Mouse (Mus musculus): ENCODE results near the gene Ube2e2. TPM values are rescaled to one million over a fixed set of nuclear protein-coding genes. Genes with fewer than 3 reads are reported as not detected.
A peak's percentile ranks its signal among the peaks of the same experiment; 100 is the strongest.

Gene Ube2e2
- polyA plus RNA-seq, 1 experiment, result 37.7 TPM

- Histone ChIP-seq H3K79me2 (ENCODE audit: control insufficient read depth, insufficient read depth) (peaks cover 12% of the 10 kb centered on the region), H3K4me3 (no peak overlapping the region), H3K4me2 (ENCODE audit: low read depth) (no peak overlapping the region), H3K27me3 (ENCODE audit: control insufficient read depth, insufficient read depth, insufficient read length) (no peaks in the 10 kb centered on the region), H3K36me3 (ENCODE audit: control insufficient read depth, insufficient read depth) (no peaks in the 10 kb centered on the region), H3ac (ENCODE audit: control insufficient read depth, insufficient read length) (no peak overlapping the region)
- no peak for TF ChIP-seq MYOG (IDR thresholded peaks at IDR 0.05; ENCODE audit: control insufficient read depth in 1 of 3, insufficient read depth in 1 of 3, insufficient read length in 2 of 3, low read depth in 2 of 3)
- TF ChIP-seq MYOD1 (IDR thresholded peaks at IDR 0.05; ENCODE audit: control insufficient read depth in 1 of 3, insufficient read length in 2 of 3, low read depth in 2 of 3), result no peak
- TF ChIP-seq POLR2AphosphoS2 (IDR thresholded peaks at IDR 0.05; ENCODE audit: insufficient read length, low read depth), result no peak
- no peak for TF ChIP-seq REST (IDR thresholded peaks at IDR 0.05; ENCODE audit: insufficient read depth, insufficient read length)
- no peak for TF ChIP-seq MAX (IDR thresholded peaks at IDR 0.05; ENCODE audit: low read depth)
- TF ChIP-seq CEBPB (IDR thresholded peaks at IDR 0.05; ENCODE audit: insufficient read depth, poor library complexity, severe bottlenecking), result no peak
- TF ChIP-seq USF1 (IDR thresholded peaks at IDR 0.05; ENCODE audit: low read depth), result no peak
- no peak for TF ChIP-seq TCF12 (IDR thresholded peaks at IDR 0.05; ENCODE audit: insufficient read depth, poor library complexity, severe bottlenecking)
- no peak for TF ChIP-seq E2F4 (IDR thresholded peaks at IDR 0.05; ENCODE audit: insufficient read depth)
- no peak for TF ChIP-seq SRF (IDR thresholded peaks at IDR 0.05; ENCODE audit: control insufficient read depth, insufficient read length, low read depth)
- no peak for TF ChIP-seq POLR2A (IDR thresholded peaks at IDR 0.05; ENCODE audit: insufficient read length, low read depth)
- no peak for TF ChIP-seq TCF3 (IDR thresholded peaks at IDR 0.05; ENCODE audit: insufficient read length, low read depth)
Observed at GRCm38 (mm10) chr14:18776132-18776531, 117.9 kb downstream of the Ube2e2 start.

GRCm38 (mm10) chr14:18773724-18774123 is 120.3 kb downstream of the Ube2e2 start:
- H3K27me3 ChIP-seq (ENCODE audit: control insufficient read depth, insufficient read depth, insufficient read length), result no peaks in the 10 kb centered on the region
- peaks cover 12% of the 10 kb centered on the region for H3K79me2 ChIP-seq (ENCODE audit: control insufficient read depth, insufficient read depth)
- no peak overlapping the region for H3ac ChIP-seq (ENCODE audit: control insufficient read depth, insufficient read length)
- no peak overlapping the region for H3K4me3 ChIP-seq
- H3K36me3 ChIP-seq (ENCODE audit: control insufficient read depth, insufficient read depth), result no peaks in the 10 kb centered on the region
- TF ChIP-seq CEBPB (IDR thresholded peaks at IDR 0.05; ENCODE audit: insufficient read depth, poor library complexity, severe bottlenecking) (no peak), MYOD1 (IDR thresholded peaks at IDR 0.05; ENCODE audit: control insufficient read depth in 1 of 3, insufficient read length in 2 of 3, low read depth in 2 of 3) (peak in 2 of 3 experiments; percentile 4 to 14)
- peak overlapping the region; percentile 22 for H3K4me2 ChIP-seq (ENCODE audit: low read depth)

DNA sequence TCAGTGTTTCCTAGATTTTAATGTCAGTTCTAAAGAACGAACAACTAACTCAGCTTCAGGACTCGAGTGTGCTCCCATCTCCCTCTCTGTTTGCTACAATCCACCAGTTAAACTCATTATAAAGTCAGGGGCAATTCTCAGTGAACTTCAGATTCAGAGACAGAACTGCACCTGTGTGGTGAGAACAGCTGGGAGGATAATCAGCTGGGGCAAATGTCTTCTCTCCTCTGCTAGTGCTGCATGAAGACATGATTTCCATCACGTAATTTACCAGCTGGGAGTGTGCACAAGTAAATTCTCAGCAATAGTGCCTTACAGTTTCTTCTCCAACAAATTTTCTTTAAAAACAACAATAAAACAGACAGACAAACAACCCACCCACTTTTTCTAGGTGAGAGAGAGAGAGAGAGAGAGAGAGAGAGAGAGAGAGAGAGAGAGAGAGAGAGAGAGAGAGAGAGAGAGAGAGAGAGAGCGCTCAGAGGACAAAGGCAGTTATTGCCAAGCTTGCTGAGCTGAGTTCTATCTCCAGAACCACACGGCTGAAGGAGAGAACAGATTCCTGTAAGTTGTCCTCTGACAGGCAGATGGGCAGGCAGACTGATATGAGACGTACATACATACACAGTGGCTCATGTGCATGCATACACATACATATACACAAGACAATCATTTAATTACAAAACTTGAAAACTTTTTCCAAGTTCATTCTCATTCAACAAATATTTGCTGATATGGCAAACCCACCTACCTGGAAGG is 134.3 kb downstream of the Ube2e2 start:
- H3ac ChIP-seq (ENCODE audit: control insufficient read depth, insufficient read length), result no peak overlapping the region
- H3K79me2 ChIP-seq (ENCODE audit: control insufficient read depth, insufficient read depth), result no peaks in the 10 kb centered on the region
- H3K4me2 ChIP-seq (ENCODE audit: low read depth), result no peak overlapping the region
- no peaks in the 10 kb centered on the region for H3K36me3 ChIP-seq (ENCODE audit: control insufficient read depth, insufficient read depth)
- no peak for TF ChIP-seq CEBPB (IDR thresholded peaks at IDR 0.05; ENCODE audit: insufficient read depth, poor library complexity, severe bottlenecking)
- peak in 2 of 3 experiments; percentile 20 to 60 for TF ChIP-seq MYOD1 (IDR thresholded peaks at IDR 0.05; ENCODE audit: control insufficient read depth in 1 of 3, insufficient read length in 2 of 3, low read depth in 2 of 3)
- no peak for TF ChIP-seq E2F4 (IDR thresholded peaks at IDR 0.05; ENCODE audit: insufficient read depth)
- no peak for TF ChIP-seq POLR2A (IDR thresholded peaks at IDR 0.05; ENCODE audit: insufficient read length, low read depth)
- peak in 1 of 3 experiments; percentile 2 for TF ChIP-seq MYOG (IDR thresholded peaks at IDR 0.05; ENCODE audit: control insufficient read depth in 1 of 3, insufficient read depth in 1 of 3, insufficient read length in 2 of 3, low read depth in 2 of 3)
- H3K4me3 ChIP-seq, result no peak overlapping the region
- no peaks in the 10 kb centered on the region for H3K27me3 ChIP-seq (ENCODE audit: control insufficient read depth, insufficient read depth, insufficient read length)

- no peak for TF ChIP-seq REST (IDR thresholded peaks at IDR 0.05; ENCODE audit: insufficient read depth, insufficient read length)
- peak in 2 of 3 experiments; percentile 46 to 66 for TF ChIP-seq MYOG (IDR thresholded peaks at IDR 0.05; ENCODE audit: control insufficient read depth in 1 of 3, insufficient read depth in 1 of 3, insufficient read length in 2 of 3, low read depth in 2 of 3)
- peak in 2 of 3 experiments; percentile 69 to 72 for TF ChIP-seq MYOD1 (IDR thresholded peaks at IDR 0.05; ENCODE audit: control insufficient read depth in 1 of 3, insufficient read length in 2 of 3, low read depth in 2 of 3)
- TF ChIP-seq TCF12 (IDR thresholded peaks at IDR 0.05; ENCODE audit: insufficient read depth, poor library complexity, severe bottlenecking), result no peak
- TF ChIP-seq SRF (IDR thresholded peaks at IDR 0.05; ENCODE audit: control insufficient read depth, insufficient read length, low read depth), result no peak
- TF ChIP-seq TCF3 (IDR thresholded peaks at IDR 0.05; ENCODE audit: insufficient read length, low read depth), result no peak
- no peak for TF ChIP-seq E2F4 (IDR thresholded peaks at IDR 0.05; ENCODE audit: insufficient read depth)
- TF ChIP-seq POLR2A (IDR thresholded peaks at IDR 0.05; ENCODE audit: insufficient read length, low read depth), result no peak
- TF ChIP-seq MAX (IDR thresholded peaks at IDR 0.05; ENCODE audit: low read depth), result no peak
- TF ChIP-seq POLR2AphosphoS2 (IDR thresholded peaks at IDR 0.05; ENCODE audit: insufficient read length, low read depth), result no peak
- peak; percentile 57; the same call in 1 of the 2 replicates for TF ChIP-seq CEBPB (IDR thresholded peaks at IDR 0.05; ENCODE audit: insufficient read depth, poor library complexity, severe bottlenecking)
- no peak for TF ChIP-seq USF1 (IDR thresholded peaks at IDR 0.05; ENCODE audit: low read depth)
- H3K79me2 ChIP-seq (ENCODE audit: control insufficient read depth, insufficient read depth), result no peaks in the 10 kb centered on the region
- no peak overlapping the region for H3ac ChIP-seq (ENCODE audit: control insufficient read depth, insufficient read length)
- no peak overlapping the region for H3K4me2 ChIP-seq (ENCODE audit: low read depth)
- no peaks in the 10 kb centered on the region for H3K27me3 ChIP-seq (ENCODE audit: control insufficient read depth, insufficient read depth, insufficient read length)
- no peak overlapping the region for H3K4me3 ChIP-seq
- H3K36me3 ChIP-seq (ENCODE audit: control insufficient read depth, insufficient read depth), result no peaks in the 10 kb centered on the region
Observed at GRCm38 (mm10) chr14:18758595-18759532, 135.2 kb downstream of the Ube2e2 start.
